Mouse (Mus musculus) MEL (cell line): ENCODE measurements around the gene Exoc3. TPM values are rescaled to one million over a fixed set of nuclear protein-coding genes. Genes with fewer than 3 reads are reported as not detected.

Experiments used
- DNase-seq: peaks from one replicate; pipeline ENCODE4 v3.0.0; 2011; ENCODE audit warnings: low read depth, low spot score
- H3K27ac ChIP-seq: 2 replicates; pipeline ENCODE4 v1.5.1; 2012; ENCODE audit warnings: low read depth, mild to moderate bottlenecking, control low read depth, low read length, moderate library complexity; ENCODE audit not compliant: control insufficient read depth
- H3K27me3 ChIP-seq, 2 experiments: fragments of 150-350 bp in 1 of 2; sonication (generic) in 1 of 2; 2 replicates each; pipeline ENCODE4 v1.6.1; 2012; ENCODE audit warnings: low read length in 2 of 2, mild to moderate bottlenecking in 2 of 2, improper control_type of control experiment in 1 of 2, moderate library complexity in 1 of 2; ENCODE audit not compliant: insufficient read depth in 2 of 2, control insufficient read depth in 1 of 2
- H3K36me3 ChIP-seq, 2 experiments: 2 replicates each; pipeline ENCODE4 v1.6.1; 2012 to 2014; ENCODE audit warnings: low read length in 2 of 2, improper control_type of control experiment in 1 of 2, inconsistent platforms in 1 of 2, mild to moderate bottlenecking in 1 of 2; ENCODE audit not compliant: insufficient read depth in 2 of 2, control insufficient read depth in 1 of 2
- H3K4me1 ChIP-seq, 2 experiments: fragments of 150-350 bp in 1 of 2; sonication (generic) in 1 of 2; 2 replicates each; pipeline ENCODE4 v1.6.1; 2012; ENCODE audit warnings: low read length in 2 of 2, improper control_type of control experiment in 1 of 2, mild to moderate bottlenecking in 1 of 2; ENCODE audit not compliant: insufficient read depth in 2 of 2, control insufficient read depth in 1 of 2
- H3K4me3 ChIP-seq, 2 experiments: fragments of 150-350 bp in 1 of 2; sonication (generic) in 1 of 2; 2 replicates each; pipeline ENCODE4 v1.5.1; 2012; ENCODE audit warnings: low read depth in 2 of 2, low read length in 2 of 2, mild to moderate bottlenecking in 2 of 2, moderate library complexity in 2 of 2, control low read depth in 1 of 2, improper control_type of control experiment in 1 of 2; ENCODE audit not compliant: control insufficient read depth in 1 of 2, insufficient read depth in 1 of 2
- H3K79me2 ChIP-seq: 2 replicates; pipeline ENCODE4 v1.6.1; 2012; ENCODE audit warnings: mild to moderate bottlenecking, low read length, moderate library complexity; ENCODE audit not compliant: control insufficient read depth, poor library complexity, insufficient read depth
- H3K9ac ChIP-seq: 2 replicates; pipeline ENCODE4 v1.6.1; 2012; ENCODE audit warnings: low read depth, mild to moderate bottlenecking, control low read depth, low read length, moderate library complexity; ENCODE audit not compliant: control insufficient read depth, poor library complexity, severe bottlenecking
- H3K9me3 ChIP-seq: fragments of 150-350 bp; sonication (generic); replicated peaks from 2 replicates; pipeline ENCODE4 v1.6.1; 2012; ENCODE audit warnings: mild to moderate bottlenecking, low read length, improper control_type of control experiment, moderate library complexity; ENCODE audit not compliant: insufficient read depth
- CHD1 ChIP-seq: IDR thresholded peaks from 2 replicates; pipeline ENCODE4 v1.6.1; 2012; ENCODE audit warnings: low read depth, mild to moderate bottlenecking, inconsistent platforms, low read length, improper control_type of control experiment
- CHD2 ChIP-seq: IDR thresholded peaks from 2 replicates; pipeline ENCODE4 v1.6.1; 2011; ENCODE audit warnings: low read length, improper control_type of control experiment
- E2F4 ChIP-seq: IDR thresholded peaks from 2 replicates; pipeline ENCODE4 v1.6.1; 2011; ENCODE audit warnings: low read depth, low read length, improper control_type of control experiment, borderline replicate concordance
- ELF1 ChIP-seq: IDR thresholded peaks from 2 replicates; pipeline ENCODE4 v1.6.1; 2014; ENCODE audit warnings: low read depth, mild to moderate bottlenecking, inconsistent platforms, low read length, improper control_type of control experiment, moderate library complexity
- EP300 ChIP-seq, 2 experiments: IDR thresholded peaks; 2 replicates each; pipeline ENCODE4 v1.6.1; 2011; ENCODE audit warnings: improper control_type of control experiment in 2 of 2, low read length in 2 of 2, low read depth in 1 of 2, mild to moderate bottlenecking in 1 of 2
- GATA1 ChIP-seq: IDR thresholded peaks from 2 replicates; pipeline ENCODE4 v1.6.1; 2011; ENCODE audit warnings: low read depth, low read length, improper control_type of control experiment
- HCFC1 ChIP-seq: IDR thresholded peaks from 2 replicates; pipeline ENCODE4 v1.6.1; 2012; ENCODE audit warnings: low read depth, mild to moderate bottlenecking, inconsistent platforms, low read length, improper control_type of control experiment, moderate library complexity
- KAT2A ChIP-seq: conservative IDR thresholded peaks from 2 replicates; pipeline ENCODE4 v1.6.1; 2012; ENCODE audit warnings: low read depth, low read length, improper control_type of control experiment, inconsistent platforms
- MAFK ChIP-seq: IDR thresholded peaks from 2 replicates; pipeline ENCODE4 v1.6.1; 2011; ENCODE audit warnings: low read depth, mild to moderate bottlenecking, low read length, improper control_type of control experiment, borderline replicate concordance
- MAZ ChIP-seq: IDR thresholded peaks from 2 replicates; pipeline ENCODE4 v1.6.1; 2012; ENCODE audit warnings: low read depth, mild to moderate bottlenecking, inconsistent platforms, low read length, improper control_type of control experiment
- MXI1 ChIP-seq: IDR thresholded peaks from 2 replicates; pipeline ENCODE4 v1.6.1; 2011; ENCODE audit warnings: mild to moderate bottlenecking, low read depth, low read length, improper control_type of control experiment
- POLR2A ChIP-seq, 2 experiments: IDR thresholded peaks; 2 replicates each; pipeline ENCODE4 v1.6.1; 2011 to 2012; ENCODE audit warnings: low read length in 2 of 2, mild to moderate bottlenecking in 2 of 2, control low read depth in 1 of 2, improper control_type of control experiment in 1 of 2, low read depth in 1 of 2, moderate library complexity in 1 of 2; ENCODE audit not compliant: control insufficient read depth in 1 of 2, insufficient read depth in 1 of 2, poor library complexity in 1 of 2
- POLR2AphosphoS2 ChIP-seq: IDR thresholded peaks from 2 replicates; pipeline ENCODE4 v1.6.1; 2011; ENCODE audit warnings: low read length, improper control_type of control experiment
- RAD21 ChIP-seq: IDR thresholded peaks from 2 replicates; pipeline ENCODE4 v1.6.1; 2011; ENCODE audit warnings: mild to moderate bottlenecking, low read depth, low read length, improper control_type of control experiment
- RCOR1 ChIP-seq: IDR thresholded peaks from 2 replicates; pipeline ENCODE4 v1.6.1; 2012; ENCODE audit warnings: low read depth, mild to moderate bottlenecking, inconsistent platforms, low read length, improper control_type of control experiment
- SMC3 ChIP-seq: IDR thresholded peaks from 2 replicates; pipeline ENCODE4 v1.6.1; 2011; ENCODE audit warnings: low read depth, low read length, improper control_type of control experiment
- TAL1 ChIP-seq: IDR thresholded peaks from 2 replicates; pipeline ENCODE4 v1.6.1; 2012; ENCODE audit warnings: mild to moderate bottlenecking, inconsistent platforms, low read length, moderate library complexity, mixed read lengths
- TBP ChIP-seq: IDR thresholded peaks from 2 replicates; pipeline ENCODE4 v1.8.0; 2011; ENCODE audit warnings: low read depth, low read length, improper control_type of control experiment
- TCF12 ChIP-seq: IDR thresholded peaks from 2 replicates; pipeline ENCODE4 v1.6.1; 2014; ENCODE audit warnings: low read depth, mild to moderate bottlenecking, inconsistent platforms, low read length, improper control_type of control experiment, moderate library complexity
- USF1 ChIP-seq: IDR thresholded peaks from 2 replicates; pipeline ENCODE4 v1.6.1; 2014; ENCODE audit warnings: low read depth, mild to moderate bottlenecking, inconsistent platforms, low read length, improper control_type of control experiment, moderate library complexity
- USF2 ChIP-seq, 2 experiments: IDR thresholded peaks; 2 replicates each; pipeline ENCODE4 v1.6.1; 2011 to 2012; ENCODE audit warnings: improper control_type of control experiment in 2 of 2, low read length in 2 of 2, borderline replicate concordance in 1 of 2, inconsistent platforms in 1 of 2, low read depth in 1 of 2, mild to moderate bottlenecking in 1 of 2; ENCODE audit not compliant: insufficient read depth in 1 of 2
- ZC3H11A ChIP-seq: IDR thresholded peaks from 2 replicates; pipeline ENCODE4 v1.6.1; 2012; ENCODE audit warnings: low read depth, mild to moderate bottlenecking, inconsistent platforms, low read length, improper control_type of control experiment
- ZNF384 ChIP-seq: IDR thresholded peaks from 2 replicates; pipeline ENCODE4 v1.6.1; 2012; ENCODE audit warnings: low read depth, mild to moderate bottlenecking, inconsistent platforms, low read length, improper control_type of control experiment
- polyA plus RNA-seq, 2 experiments: library from polyadenylated mRNA; stranded (reverse) in 1 of 2; unstranded in 1 of 2; fragments of >175 nt in 1 of 2; fragments of >200 nt in 1 of 2; gene quantifications; 2 replicates each; pipeline versions ENCODE4 v1.2.1 to v1.2.4; 2012; ENCODE audit warnings: low replicate concordance in 2 of 2, low read depth in 1 of 2; ENCODE audit not compliant: insufficient read length in 2 of 2, insufficient read depth in 1 of 2, missing spikeins in 1 of 2
- total RNA-seq: library from RNA; depleted of rRNA; stranded (reverse); fragments of 300-350 nt; gene quantifications from 2 replicates; pipeline ENCODE4 v1.2.3, GENCODE M21; 2012; rRNA removed

The Exoc3 gene
- total and polyA plus RNA-seq, 3 experiments, result 24.2 to 145 (median 35.4) TPM

- H3K4me1 ChIP-seq, result no peaks in the 10 kb centered on the region
- H3K9ac ChIP-seq, result no peak overlapping the region
- peaks cover 0 to 4% of the 10 kb centered on the region in 2 experiments; a peak in 2 of 4 replicates for H3K27me3 ChIP-seq
- no peaks in the 10 kb centered on the region for H3K9me3 ChIP-seq
- no peak overlapping the region for H3K27ac ChIP-seq
- H3K4me3 ChIP-seq, result no peak overlapping the region
- DNase-seq, result no peak
- TF ChIP-seq ZNF384 (no peak), ELF1 (no peak), RCOR1 (no peak), SMC3 (no peak), ZC3H11A (no peak), CHD1 (no peak), POLR2AphosphoS2 (no peak), RAD21 (no peak), TAL1 (no peak), USF2 (IDR thresholded peaks at IDR 0.05; ENCODE audit: borderline replicate concordance in 1 of 2, insufficient read depth in 1 of 2, low read depth in 1 of 2, low read length in 2 of 2) (no peak), MAFK (no peak), EP300 (IDR thresholded peaks at IDR 0.05; ENCODE audit: low read depth in 1 of 2, low read length in 2 of 2) (no peak), TBP (no peak), CHD2 (no peak)
- TF ChIP-seq, all 39 proteins: peak for 0
- Histone ChIP-seq H3K79me2 (no peaks in the 10 kb centered on the region), H3K36me3 (no peaks in the 10 kb centered on the region)
These were observed 86.7 kb downstream of the Exoc3 start for GRCm38 (mm10) chr13:74121795-74122330.

DNA sequence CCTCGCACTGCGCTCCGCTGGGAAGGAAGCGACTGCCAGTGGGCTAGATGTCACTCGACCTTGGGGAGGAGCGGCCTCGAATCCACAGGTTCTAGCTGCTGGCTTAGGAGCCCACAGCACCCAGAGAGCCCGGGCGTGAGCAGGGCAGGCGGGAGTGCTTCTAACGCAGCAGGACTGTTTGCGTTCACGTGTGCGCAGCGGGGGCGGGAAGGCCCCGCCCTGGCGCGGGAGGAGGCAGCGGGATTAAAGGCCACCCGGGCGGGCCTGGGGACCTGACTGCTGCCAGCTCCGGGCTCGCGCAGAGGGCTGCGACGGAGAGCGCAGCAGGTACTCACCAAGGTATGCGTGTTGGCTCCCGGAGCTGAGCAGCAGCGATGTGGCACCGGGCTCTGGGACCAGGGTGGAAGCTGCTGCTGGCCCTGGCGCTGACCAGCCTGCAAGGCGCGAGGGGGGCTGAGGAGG, 87.4 kb downstream of the Exoc3 start, which contains the start of gene Slc9a3:
Slc9a3 (plus strand) TSS at position 317 of the 462 bp plus-strand sequence.
- Histone ChIP-seq H3K79me2 (no peaks in the 10 kb centered on the region), H3K27ac (no peak within 1 kb of the TSS), H3K4me1 (no peaks in the 10 kb centered on the region), H3K4me3 (no peak within 1 kb of the TSS), H3K9me3 (no peaks in the 10 kb centered on the region), H3K9ac (no peak within 1 kb of the TSS), H3K27me3 (peaks cover 0 to under 1% of the 10 kb centered on the region in 2 experiments; a peak in 2 of 4 replicates), H3K36me3 (no peaks in the 10 kb centered on the region)
- TF ChIP-seq POLR2A (IDR thresholded peaks at IDR 0.05; ENCODE audit: control insufficient read depth in 1 of 2, insufficient read depth in 1 of 2, low read depth in 1 of 2, low read length in 2 of 2, poor library complexity in 1 of 2), result no peak
- no peak for TF ChIP-seq E2F4
- TF ChIP-seq KAT2A, result no peak
- no peak for TF ChIP-seq MAZ
- no peak for TF ChIP-seq ZNF384
- TF ChIP-seq GATA1, result no peak
- TF ChIP-seq USF1, result no peak
- no peak for TF ChIP-seq TCF12
- no peak for TF ChIP-seq MXI1
- no peak for TF ChIP-seq HCFC1
- DNase-seq, result no peak

Other genes starting within 250 kb of the Exoc3 start
- not detected in 2 replicates for gene Zdhhc11, start 244.9 kb downstream of the Exoc3 start, total RNA-seq
- gene Zdhhc11, start 244.9 kb downstream of the Exoc3 start, polyA plus RNA-seq, result not detected
- gene Tppp, start 199.3 kb downstream of the Exoc3 start, total RNA-seq, result not detected in 2 replicates
- gene Tppp, start 199.3 kb downstream of the Exoc3 start, polyA plus RNA-seq, result under 1 TPM in 1 of 2 experiments, not detected in 1; 0.04 TPM
- gene Cep72, start 146.4 kb downstream of the Exoc3 start, total RNA-seq, result 2.2 and 3.9 TPM in 2 replicates
- gene Cep72, start 146.4 kb downstream of the Exoc3 start, polyA plus RNA-seq, result 1 to 10 TPM in 1 of 2 experiments, not detected in 1; 7.0 TPM
- 0.04 TPM in 1 of 2 replicates, not detected in the other for gene Slc9a3, start 87.3 kb downstream of the Exoc3 start, total RNA-seq
- not detected for gene Slc9a3, start 87.3 kb downstream of the Exoc3 start, polyA plus RNA-seq
- not detected in 2 replicates for gene Ahrr, start 83.6 kb upstream of the Exoc3 start, total RNA-seq
- under 1 TPM in 1 of 2 experiments, not detected in 1; 0.01 TPM for gene Ahrr, start 83.6 kb upstream of the Exoc3 start, polyA plus RNA-seq
- gene Pdcd6, start 108.8 kb upstream of the Exoc3 start, total RNA-seq, result 134 and 142 TPM in 2 replicates
- 100 to 1,000 TPM in 1 of 2 experiments, not detected in 1; 106 TPM for gene Pdcd6, start 108.8 kb upstream of the Exoc3 start, polyA plus RNA-seq
- gene Sdha, start 141.5 kb upstream of the Exoc3 start, total RNA-seq, result 145 and 151 TPM in 2 replicates
- gene Sdha, start 141.5 kb upstream of the Exoc3 start, polyA plus RNA-seq, result 100 to 1,000 TPM in 1 of 2 experiments, 10 to 100 TPM in 1; 68.6 to 214 TPM
- 28.7 and 33.6 TPM in 2 replicates for gene Ccdc127, start 141.6 kb upstream of the Exoc3 start, total RNA-seq
- gene Ccdc127, start 141.6 kb upstream of the Exoc3 start, polyA plus RNA-seq, result 10 to 100 TPM in 1 of 2 experiments, not detected in 1; 30.2 TPM
- 0.08 and 0.10 TPM in 2 replicates for gene Lrrc14b, start 155.3 kb upstream of the Exoc3 start, total RNA-seq
- gene Lrrc14b, start 155.3 kb upstream of the Exoc3 start, polyA plus RNA-seq, result not detected
- 1.6 and 2.2 TPM in 2 replicates for gene Zfp72, start 182.1 kb upstream of the Exoc3 start, total RNA-seq
- gene Zfp72, start 182.1 kb upstream of the Exoc3 start, polyA plus RNA-seq, result 1 to 10 TPM in 1 of 2 experiments, not detected in 1; 2.0 TPM
- 44.5 and 66.6 TPM in 2 replicates for gene Ftl1-ps1, start 191.0 kb upstream of the Exoc3 start, total RNA-seq
- gene Ftl1-ps1, start 191.0 kb upstream of the Exoc3 start, polyA plus RNA-seq, result 10 to 100 TPM in 1 of 2 experiments, not detected in 1; 35.0 TPM